In genomic region chr19:36808426-36809105, GRCm38 (mm10) we compare ENCODE assay signal across 10 mouse cellular contexts. TPM values are rescaled to one million over a fixed set of nuclear protein-coding genes. Genes with fewer than 3 reads are reported as not detected.
DNase-seq lines count a peak whose midpoint lies in the region; ATAC-seq lines count a peak whose summit lies in the region.
"Had no signal": no experiment of that assay in that cellular context is flagged by ENCODE, and none has a peak within 500 bp of the region (broad histone marks: within the 10 kb centered on the region; RNA-seq: fewer than 3 reads in every experiment).

No protein-coding gene starts in this region.

- no peaks in the 10 kb centered on the region for H3K36me3 ChIP-seq in hindbrain, embryonic 13.5 days
- no peaks in the 10 kb centered on the region for H3K36me3 ChIP-seq in hindbrain, embryonic 10.5 days
- H3K36me3 ChIP-seq in hindbrain, embryonic 15.5 days, result no peaks in the 10 kb centered on the region
- no peaks in the 10 kb centered on the region for H3K36me3 ChIP-seq in kidney, embryonic 16.5 days (ENCODE audit: insufficient read depth, low read length)
- H3K36me3 ChIP-seq in neural tube, embryonic 15.5 days, result no peaks in the 10 kb centered on the region

- 38% methylated on average over 21 of the region's 21 CpGs for WGBS in hindbrain, embryonic 13.5 days
- WGBS in hindbrain, embryonic 10.5 days, result 61% methylated on average over 21 of the region's 21 CpGs
- WGBS in hindbrain, embryonic 15.5 days, result 41% methylated on average over 21 of the region's 21 CpGs
- 42% methylated on average over 21 of the region's 21 CpGs for WGBS in kidney, embryonic 16.5 days
- 34% methylated on average over 21 of the region's 21 CpGs for WGBS in neural tube, embryonic 15.5 days

- H3K4me3 ChIP-seq in hindbrain, embryonic 13.5 days, result no peak overlapping the region
- no peak overlapping the region for H3K4me3 ChIP-seq in hindbrain, embryonic 10.5 days
- H3K4me3 ChIP-seq in hindbrain, embryonic 15.5 days, result no peak overlapping the region
- no peak overlapping the region for H3K4me3 ChIP-seq in kidney, embryonic 16.5 days (ENCODE audit: low read length)
- no peak overlapping the region for H3K4me3 ChIP-seq in neural tube, embryonic 15.5 days (replicated peaks)

- H3K9ac ChIP-seq in hindbrain, embryonic 13.5 days, result no peak overlapping the region
- H3K9ac ChIP-seq in hindbrain, embryonic 15.5 days, result no peak overlapping the region
- H3K9ac ChIP-seq in kidney, embryonic 16.5 days (replicated peaks; ENCODE audit: low read length), result no peak overlapping the region
- no peak overlapping the region for H3K9ac ChIP-seq in neural tube, embryonic 15.5 days (replicated peaks)

- no peaks in the 10 kb centered on the region for H3K9me3 ChIP-seq in hindbrain, embryonic 13.5 days
- no peaks in the 10 kb centered on the region for H3K9me3 ChIP-seq in hindbrain, embryonic 10.5 days
- H3K9me3 ChIP-seq in hindbrain, embryonic 15.5 days, result no peaks in the 10 kb centered on the region
- no peaks in the 10 kb centered on the region for H3K9me3 ChIP-seq in kidney, embryonic 16.5 days (ENCODE audit: low read length)
- no peaks in the 10 kb centered on the region for H3K9me3 ChIP-seq in neural tube, embryonic 15.5 days (replicated peaks)

- H3K4me1 ChIP-seq in hindbrain, embryonic 13.5 days (replicated peaks), result 0 out of 2 replicates have a peak, but pooled peaks cover 4% of the 10 kb centered on the region
- 0 out of 2 replicates have a peak, but pooled peaks cover 7% of the 10 kb centered on the region for H3K4me1 ChIP-seq in hindbrain, embryonic 10.5 days (replicated peaks)
- no peaks in the 10 kb centered on the region; the same call in 1 of the 2 replicates for H3K4me1 ChIP-seq in hindbrain, embryonic 15.5 days (replicated peaks)
- 0 out of 2 replicates have a peak, but pooled peaks cover 3% of the 10 kb centered on the region for H3K4me1 ChIP-seq in kidney, embryonic 16.5 days (ENCODE audit: insufficient read depth, low read length)
- no peaks in the 10 kb centered on the region for H3K4me1 ChIP-seq in neural tube, embryonic 15.5 days

- H3K4me2 ChIP-seq in hindbrain, embryonic 13.5 days, result peak overlapping the region; percentile 29
- peak overlapping the region; percentile 30; the same call in 1 of the 2 replicates for H3K4me2 ChIP-seq in hindbrain, embryonic 15.5 days
- peak overlapping the region; percentile 45 for H3K4me2 ChIP-seq in kidney, embryonic 16.5 days (replicated peaks; ENCODE audit: low read depth, low read length)
- H3K4me2 ChIP-seq in neural tube, embryonic 15.5 days, result peak overlapping the region; percentile 34

- H3K27me3 ChIP-seq in hindbrain, embryonic 13.5 days, result no peaks in the 10 kb centered on the region
- H3K27me3 ChIP-seq in hindbrain, embryonic 10.5 days (ENCODE audit: insufficient read depth, poor library complexity, severe bottlenecking), result no peaks in the 10 kb centered on the region
- no peaks in the 10 kb centered on the region for H3K27me3 ChIP-seq in hindbrain, embryonic 15.5 days
- H3K27me3 ChIP-seq in kidney, embryonic 16.5 days (ENCODE audit: insufficient read depth, low read length), result no peaks in the 10 kb centered on the region
- H3K27me3 ChIP-seq in neural tube, embryonic 15.5 days (replicated peaks), result no peaks in the 10 kb centered on the region

- no peak for DNase-seq in hindbrain, embryonic 10.5 days (ENCODE audit: low spot score)
- no peak for DNase-seq in frontal cortex, adult 2 months (ENCODE audit: extremely low spot score in 1 of 2, low spot score in 1 of 2)
- no peak for DNase-seq in layer of hippocampus, postnatal 10 days (ENCODE audit: low spot score in 2 of 2)
- DNase-seq: thymus, postnatal 25 days had no signal

- ATAC-seq in hindbrain, embryonic 13.5 days (ENCODE audit: low FRiP score), result no peak
- ATAC-seq in hindbrain, embryonic 15.5 days (ENCODE audit: low FRiP score, low read depth), result no peak
- ATAC-seq in kidney, embryonic 16.5 days (ENCODE audit: low FRiP score, low TSS enrichment), result peak; percentile 81; the same call in 1 of the 2 replicates
- ATAC-seq in neural tube, embryonic 15.5 days (ENCODE audit: low FRiP score), result no peak
- ATAC-seq in activated CD4-positive, CD25-positive, alpha-beta regulatory T cell, adult 4 months, result no peak
- ATAC-seq: inflammation-experienced regulatory T-cells, adult 6 months had no signal

- no peak overlapping the region for H3K27ac ChIP-seq in hindbrain, embryonic 13.5 days
- no peak overlapping the region for H3K27ac ChIP-seq in hindbrain, embryonic 10.5 days
- H3K27ac ChIP-seq in hindbrain, embryonic 15.5 days (replicated peaks), result no peak overlapping the region
- peak overlapping the region; percentile 82 for H3K27ac ChIP-seq in kidney, embryonic 16.5 days (ENCODE audit: low read length)
- H3K27ac ChIP-seq in neural tube, embryonic 15.5 days (replicated peaks), result no peak overlapping the region

RNA-seq across cellular contexts. Expression of gene Tnks2, which starts 25.5 kb away (rescaled TPM):
- polyA plus RNA-seq in hindbrain, embryonic 13.5 days (2015; fragmentation: Nextera tagmentation; extraction: Ambion mirVana), result 52.4 and 54.9 TPM in 2 replicates
- 53.6 and 58.3 TPM in 2 replicates for polyA plus RNA-seq in hindbrain, embryonic 10.5 days (2016; fragmentation: Nextera tagmentation; extraction: Ambion mirVana)
- polyA plus RNA-seq in hindbrain, embryonic 15.5 days (2015; fragmentation: Nextera tagmentation; extraction: Ambion mirVana), result 43.2 and 44.0 TPM in 2 replicates
- polyA plus RNA-seq in kidney, embryonic 16.5 days (2015; fragmentation: Nextera tagmentation; extraction: Ambion mirVana), result 27.7 and 41.9 TPM in 2 replicates
- 36.5 and 36.6 TPM in 2 replicates for polyA plus RNA-seq in neural tube, embryonic 15.5 days (2015; fragmentation: Nextera tagmentation; extraction: Ambion mirVana)
- 10 to 100 TPM; 31.1 to 32.4 TPM for polyA plus RNA-seq in activated CD4-positive, CD25-positive, alpha-beta regulatory T cell, adult 4 months (2017; shearing (Covaris generic))
- 61.3 and 68.7 TPM in 2 replicates for polyA plus RNA-seq in frontal cortex, adult 2 months (2012; rRNA removed)
- 100 to 1,000 TPM; 137 to 143 TPM for total RNA-seq in layer of hippocampus, postnatal 10 days (2021)
